Mouse (Mus musculus): ENCODE measurements around the gene Opa3.

The Opa3 gene

GRCm38 (mm10) chr7:19305413-19305735 lies 77.2 kb downstream of the Opa3 start:
- DNase-seq (ENCODE audit: low read depth in 2 of 2, low spot score in 2 of 2) = no peak
